ENCODE assay signal across 15 mouse cellular contexts in the genomic region with DNA sequence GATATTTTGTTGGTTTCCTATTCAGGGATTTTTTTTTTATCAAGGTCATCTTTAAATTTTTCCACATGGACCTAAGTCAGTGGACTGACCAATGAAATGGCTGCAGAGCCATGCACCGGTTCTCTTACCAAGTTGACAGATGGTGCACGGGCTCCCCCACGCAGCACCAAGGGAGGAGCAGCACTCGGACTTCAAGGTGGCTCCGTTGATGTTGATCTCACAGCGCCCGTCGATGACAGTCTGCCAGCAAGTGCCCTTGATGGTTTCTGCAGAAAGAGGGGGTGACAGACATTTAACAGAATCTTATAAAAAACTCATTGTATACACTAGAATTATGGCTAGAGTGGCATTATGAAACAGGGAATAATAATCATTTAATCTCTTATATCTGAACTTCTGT.
"Had no signal": no experiment of that assay in that cellular context is flagged by ENCODE, and none has a peak within 500 bp of the region (broad histone marks: within the 10 kb centered on the region; RNA-seq: fewer than 3 reads in every experiment).

No protein-coding gene starts in this region.

- H3K4me1 ChIP-seq: liver, embryonic 13.5 days; lung, embryonic 15.5 days; midbrain, embryonic 12.5 days had no signal

- H3K27me3 ChIP-seq: limb, embryonic 12.5 days; liver, embryonic 13.5 days; lung, embryonic 15.5 days; midbrain, embryonic 12.5 days had no signal

- H3K36me3 ChIP-seq: liver, embryonic 13.5 days had no signal

- H3K4me2 ChIP-seq: limb, embryonic 12.5 days; liver, embryonic 13.5 days; lung, embryonic 15.5 days; midbrain, embryonic 12.5 days had no signal

- ATAC-seq: liver, postnatal 0 days; midbrain, embryonic 16.5 days had no signal

- H3K9me3 ChIP-seq: limb, embryonic 12.5 days; liver, embryonic 13.5 days; lung, embryonic 15.5 days; megakaryocyte, embryonic 14.5 days; midbrain, embryonic 12.5 days had no signal

- H3K9ac ChIP-seq: limb, embryonic 12.5 days; liver, embryonic 13.5 days; liver, postnatal 0 days; lung, embryonic 15.5 days; midbrain, embryonic 12.5 days had no signal

- H3K27ac ChIP-seq: limb, embryonic 12.5 days; liver, embryonic 13.5 days; lung, embryonic 15.5 days; macrophage; midbrain, embryonic 12.5 days had no signal

- H3K4me3 ChIP-seq: limb, embryonic 12.5 days; liver, embryonic 13.5 days; lung, embryonic 15.5 days; megakaryocyte, embryonic 14.5 days; midbrain, embryonic 12.5 days had no signal

- DNase-seq: kidney, postnatal 25 days; liver; liver, embryonic 13.5 days; liver, postnatal 0 days; lung, postnatal 14 days; right cerebral cortex, adult 18-20 months; right cerebral cortex, postnatal 25 days; thymus, adult 18-20 months; thymus, postnatal 14 days had no signal
